Mouse (Mus musculus) E14TG2a.4 (cell line): ENCODE results near the gene Orai1.

ENCODE experiments used
- CTCF ChIP-seq: conservative IDR thresholded peaks from 2 replicates; pipeline ENCODE4 v1.5.1; 2014; ENCODE audit warnings: low read length
- POU5F1 ChIP-seq: IDR thresholded peaks from 2 replicates; pipeline ENCODE4 v1.6.1; 2014; ENCODE audit warnings: low read length, borderline replicate concordance

DNA sequence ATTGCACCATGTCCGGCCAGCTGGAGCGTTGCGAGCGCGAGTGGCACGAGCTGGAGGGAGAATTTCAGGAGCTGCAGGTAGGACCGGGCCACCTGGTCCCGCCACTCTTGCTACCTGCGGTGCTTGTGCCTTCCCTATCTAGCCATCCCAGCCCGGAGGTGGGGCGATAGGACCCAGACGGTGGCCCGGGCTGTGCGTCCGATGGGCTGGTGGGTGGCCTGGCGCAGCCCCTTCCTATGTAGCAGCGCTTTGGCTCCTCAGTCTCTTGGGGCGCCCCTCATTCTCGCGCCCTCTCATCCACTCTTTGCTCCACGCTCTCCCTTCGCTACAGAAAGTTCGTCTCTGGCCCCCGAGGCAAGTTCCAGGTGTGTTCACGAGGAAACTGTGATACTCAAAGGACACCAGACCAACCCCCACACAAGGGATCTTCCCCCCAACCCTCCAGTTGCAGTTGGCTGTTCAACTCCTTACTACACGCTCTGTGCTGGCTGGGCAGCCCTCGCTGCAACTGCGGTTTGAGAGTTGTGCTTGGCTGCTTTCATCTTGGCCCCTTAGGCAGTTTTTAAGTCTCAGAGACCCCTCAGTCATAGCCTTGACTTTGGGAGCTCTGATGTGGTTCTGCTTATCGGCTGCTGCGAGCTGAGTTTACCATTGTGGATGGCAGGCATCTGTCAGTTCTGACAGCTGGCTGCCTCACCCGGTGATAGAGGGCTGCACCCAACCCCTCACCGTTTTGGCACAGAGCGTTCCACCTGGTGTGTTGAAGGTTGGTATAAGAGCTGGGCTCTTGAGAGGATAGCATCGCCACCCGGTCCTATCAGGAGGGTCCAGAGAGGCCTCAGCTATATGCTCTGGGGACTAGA is 61.8 kb downstream of the Orai1 start:
- TF ChIP-seq CTCF (no peak), POU5F1 (no peak)
